In the genomic region with DNA sequence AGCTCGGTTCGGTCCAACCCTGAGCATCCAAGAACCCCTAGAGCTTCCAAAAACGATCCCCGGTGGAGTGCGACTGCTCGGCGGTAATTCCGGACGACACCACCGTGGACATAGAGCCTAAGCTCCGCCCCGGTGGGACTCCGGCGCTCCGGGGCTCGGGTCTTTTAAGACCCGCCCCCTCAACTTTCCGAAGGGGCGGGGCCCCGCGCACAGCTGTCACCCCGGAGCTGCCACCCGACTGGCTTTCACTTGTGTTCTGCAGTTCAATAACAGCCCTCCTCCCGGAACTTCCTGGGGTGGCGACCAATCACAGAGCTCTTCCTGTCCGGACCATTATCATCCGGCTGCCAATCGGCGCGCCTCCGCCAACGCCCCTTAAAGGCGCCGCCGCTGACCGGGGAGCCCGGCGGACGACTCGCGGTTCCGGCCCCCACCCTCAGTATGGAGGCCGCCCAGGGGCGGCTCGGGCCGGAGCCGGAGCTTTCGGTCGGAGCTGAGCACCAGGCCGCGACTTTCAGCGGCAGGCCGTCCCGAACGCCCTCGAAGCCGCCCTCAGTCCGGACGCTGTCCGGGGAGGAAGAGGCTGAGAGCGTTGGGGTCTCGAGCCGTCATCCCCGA, we compare ENCODE assay signal across 7 mouse cellular contexts. TPM values are rescaled to one million over a fixed set of nuclear protein-coding genes. Genes with fewer than 3 reads are reported as not detected.
DNase-seq lines count a peak whose midpoint lies in the region; ATAC-seq lines count a peak whose summit lies in the region.

Gene Borcs6 (plus strand): TSS at position 361 of the 618 bp plus-strand sequence.

- no peaks in the 10 kb centered on the region for H3K36me3 ChIP-seq in embryonic facial prominence, embryonic 12.5 days
- no peaks in the 10 kb centered on the region for H3K36me3 ChIP-seq in limb, embryonic 13.5 days
- H3K36me3 ChIP-seq in midbrain, embryonic 16.5 days (ENCODE audit: control insufficient read depth, insufficient read depth, low read length): no peaks in the 10 kb centered on the region

- no peaks in the 10 kb centered on the region for H3K27me3 ChIP-seq in embryonic facial prominence, embryonic 12.5 days
- no peaks in the 10 kb centered on the region for H3K27me3 ChIP-seq in limb, embryonic 13.5 days
- no peaks in the 10 kb centered on the region for H3K27me3 ChIP-seq in midbrain, embryonic 16.5 days (ENCODE audit: control insufficient read depth, insufficient read depth, low read depth, low read length)

- peaks cover 23% of the 10 kb centered on the region for H3K4me1 ChIP-seq in embryonic facial prominence, embryonic 12.5 days
- peaks cover 30% of the 10 kb centered on the region for H3K4me1 ChIP-seq in limb, embryonic 13.5 days
- peaks cover 27% of the 10 kb centered on the region for H3K4me1 ChIP-seq in midbrain, embryonic 16.5 days (ENCODE audit: control insufficient read depth, insufficient read depth, low read length)

- H3K9me3 ChIP-seq in embryonic facial prominence, embryonic 12.5 days: no peaks in the 10 kb centered on the region
- H3K9me3 ChIP-seq in limb, embryonic 13.5 days: no peaks in the 10 kb centered on the region
- no peaks in the 10 kb centered on the region for H3K9me3 ChIP-seq in midbrain, embryonic 16.5 days (replicated peaks; ENCODE audit: control insufficient read depth, low read length, poor library complexity, severe bottlenecking)

- peak within 1 kb of the TSS; percentile 83 for H3K27ac ChIP-seq in embryonic facial prominence, embryonic 12.5 days
- H3K27ac ChIP-seq in limb, embryonic 13.5 days: peak within 1 kb of the TSS; percentile 86
- peak within 1 kb of the TSS; percentile 93 for H3K27ac ChIP-seq in midbrain, embryonic 16.5 days (ENCODE audit: low read length)

- peak within 1 kb of the TSS; percentile 87 for H3K4me3 ChIP-seq in embryonic facial prominence, embryonic 12.5 days
- peak within 1 kb of the TSS; percentile 90 for H3K4me3 ChIP-seq in limb, embryonic 13.5 days
- peak within 1 kb of the TSS; percentile 87 for H3K4me3 ChIP-seq in midbrain, embryonic 16.5 days (ENCODE audit: low read depth, low read length)

- peak; percentile 95 for ATAC-seq in embryonic facial prominence, embryonic 12.5 days (ENCODE audit: insufficient number of reproducible peaks, insufficient read depth, low FRiP score, low TSS enrichment)
- ATAC-seq in limb, embryonic 13.5 days (ENCODE audit: low FRiP score, low read depth): peak; percentile 93
- ATAC-seq in midbrain, embryonic 16.5 days: peak; percentile 93

- H3K4me2 ChIP-seq in embryonic facial prominence, embryonic 12.5 days (replicated peaks): peak within 1 kb of the TSS; percentile 96
- peak within 1 kb of the TSS; percentile 95 for H3K4me2 ChIP-seq in limb, embryonic 13.5 days (replicated peaks)
- peak within 1 kb of the TSS; percentile 80 for H3K4me2 ChIP-seq in midbrain, embryonic 16.5 days (ENCODE audit: low read length)

- H3K9ac ChIP-seq in embryonic facial prominence, embryonic 12.5 days: peak within 1 kb of the TSS; percentile 64
- peak within 1 kb of the TSS; percentile 88 for H3K9ac ChIP-seq in limb, embryonic 13.5 days
- H3K9ac ChIP-seq in midbrain, embryonic 16.5 days (ENCODE audit: low read depth, low read length): peak within 1 kb of the TSS; percentile 85

- under 1% methylated on average over 64 of the region's 64 CpGs for WGBS in embryonic facial prominence, embryonic 12.5 days
- under 1% methylated on average over 57 of the region's 64 CpGs for WGBS in limb, embryonic 13.5 days
- under 1% methylated on average over 62 of the region's 64 CpGs for WGBS in midbrain, embryonic 16.5 days

- DNase-seq in adrenal gland, postnatal 25 days: peak; percentile 92
- peak; percentile 92 to 99 for DNase-seq in heart, adult 18-20 months
- peak; percentile 96 to 98 for DNase-seq in kidney, adult 8-10 months
- DNase-seq in spleen, postnatal 10 days (ENCODE audit: low spot score in 2 of 2): peak; percentile 80 to 93

RNA-seq across cellular contexts. Expression of gene Borcs6, which starts in this region (rescaled TPM):
- total RNA-seq in adrenal gland, postnatal 25 days (2021): 23.1 and 32.0 TPM in 2 replicates
- 12.3 and 12.6 TPM in 2 replicates for polyA plus RNA-seq in embryonic facial prominence, embryonic 12.5 days (2016; fragmentation: Nextera tagmentation; extraction: Ambion mirVana)
- total RNA-seq in heart, adult 18-20 months (2021): 10 to 100 TPM; 16.7 to 19.3 TPM
- polyA plus RNA-seq in limb, embryonic 13.5 days (2015; fragmentation: Nextera tagmentation; extraction: Ambion mirVana): 9.5 and 9.6 TPM in 2 replicates
- 15.7 and 20.4 TPM in 2 replicates for polyA plus RNA-seq in midbrain, embryonic 16.5 days (2015; fragmentation: Nextera tagmentation; extraction: Ambion mirVana)

Comparison
In these comparisons a context has a peak if more than half of its experiments do, and no peak if none do; other contexts are left out.
1. Peak in every context shown above with its lines: DNase-seq, ATAC-seq, H3K4me3 ChIP-seq and H3K27ac ChIP-seq.